In genomic region chr11:104331208-104331607, GRCm38 (mm10) we compare ENCODE assay signal across 21 mouse cellular contexts.
DNase-seq lines count a peak whose midpoint lies in the region; ATAC-seq and TF ChIP-seq lines count a peak whose summit lies in the region.
"Had no signal": no experiment of that assay in that cellular context is flagged by ENCODE, and none has a peak within 500 bp of the region (broad histone marks: within the 10 kb centered on the region; RNA-seq: fewer than 3 reads in every experiment).

No protein-coding gene starts in this region.

- ATAC-seq in hindbrain, embryonic 15.5 days (ENCODE audit: low FRiP score, low read depth), result no peak
- ATAC-seq in midbrain, postnatal 0 days (ENCODE audit: low FRiP score), result no peak
- no peak for ATAC-seq in midbrain, embryonic 14.5 days (ENCODE audit: low FRiP score, low TSS enrichment)
- ATAC-seq in neural tube, embryonic 14.5 days (ENCODE audit: low read depth), result no peak
- ATAC-seq: liver, embryonic 12.5 days had no signal

- WGBS in hindbrain, embryonic 15.5 days, result 80% methylated on average over 3 of the region's 3 CpGs
- 89% methylated on average over 3 of the region's 3 CpGs for WGBS in hindbrain, embryonic 10.5 days
- 84% methylated on average over 3 of the region's 3 CpGs for WGBS in midbrain, postnatal 0 days
- 89% methylated on average over 3 of the region's 3 CpGs for WGBS in midbrain, embryonic 14.5 days
- WGBS in neural tube, embryonic 14.5 days, result 79% methylated on average over 3 of the region's 3 CpGs

- peaks cover 51% of the 10 kb centered on the region for H3K36me3 ChIP-seq in hindbrain, embryonic 15.5 days
- peaks cover 65% of the 10 kb centered on the region for H3K36me3 ChIP-seq in hindbrain, embryonic 10.5 days
- peaks cover 44% of the 10 kb centered on the region for H3K36me3 ChIP-seq in midbrain, postnatal 0 days (ENCODE audit: insufficient read depth, low read length)
- H3K36me3 ChIP-seq in midbrain, embryonic 14.5 days (ENCODE audit: control insufficient read depth, insufficient read depth, low read length), result peaks cover 80% of the 10 kb centered on the region
- H3K36me3 ChIP-seq in neural tube, embryonic 14.5 days (ENCODE audit: control insufficient read depth, insufficient read depth, low read length), result peaks cover 53% of the 10 kb centered on the region

- peak overlapping the region; percentile 4; the same call in 1 of the 2 replicates for H3K27ac ChIP-seq in hindbrain, embryonic 15.5 days (replicated peaks)
- H3K27ac ChIP-seq in hindbrain, embryonic 10.5 days, result no peak overlapping the region
- 0 out of 2 replicates have a peak overlapping the region, but pooled peaks have one; percentile 43 for H3K27ac ChIP-seq in midbrain, postnatal 0 days (ENCODE audit: low read depth, low read length)
- no peak overlapping the region; the same call in 1 of the 2 replicates for H3K27ac ChIP-seq in midbrain, embryonic 14.5 days (replicated peaks; ENCODE audit: low read depth, low read length)
- H3K27ac ChIP-seq in neural tube, embryonic 14.5 days (ENCODE audit: low read depth, low read length), result 0 out of 2 replicates have a peak overlapping the region, but pooled peaks have one; percentile 16
- H3K27ac ChIP-seq: forebrain, embryonic 12.5 days; heart, adult 2 months; limb, embryonic 12.5 days; liver, embryonic 12.5 days had no signal

- no peak overlapping the region for H3K9ac ChIP-seq in hindbrain, embryonic 15.5 days
- H3K9ac ChIP-seq in midbrain, postnatal 0 days (replicated peaks; ENCODE audit: low read length, poor library complexity, severe bottlenecking), result no peak overlapping the region
- H3K9ac ChIP-seq in midbrain, embryonic 14.5 days (replicated peaks; ENCODE audit: low read length), result no peak overlapping the region
- no peak overlapping the region for H3K9ac ChIP-seq in neural tube, embryonic 14.5 days (replicated peaks; ENCODE audit: low read depth, low read length)
- H3K9ac ChIP-seq: forebrain, embryonic 12.5 days; limb, embryonic 12.5 days; liver, embryonic 12.5 days had no signal

- H3K4me3 ChIP-seq in hindbrain, embryonic 15.5 days, result no peak overlapping the region
- H3K4me3 ChIP-seq in hindbrain, embryonic 10.5 days, result no peak overlapping the region
- no peak overlapping the region for H3K4me3 ChIP-seq in midbrain, postnatal 0 days (ENCODE audit: low read depth, low read length)
- no peak overlapping the region for H3K4me3 ChIP-seq in midbrain, embryonic 14.5 days (replicated peaks; ENCODE audit: low read depth, low read length)
- no peak overlapping the region for H3K4me3 ChIP-seq in neural tube, embryonic 14.5 days (ENCODE audit: low read depth, low read length)
- H3K4me3 ChIP-seq: forebrain, embryonic 12.5 days; heart, adult 2 months; limb, embryonic 12.5 days; liver, embryonic 12.5 days; myocyte had no signal

- H3K4me1 ChIP-seq in hindbrain, embryonic 15.5 days (replicated peaks), result no peaks in the 10 kb centered on the region
- peaks cover 5% of the 10 kb centered on the region for H3K4me1 ChIP-seq in hindbrain, embryonic 10.5 days (replicated peaks)
- no peaks in the 10 kb centered on the region for H3K4me1 ChIP-seq in midbrain, postnatal 0 days (ENCODE audit: insufficient read depth, low read length)
- H3K4me1 ChIP-seq in midbrain, embryonic 14.5 days (ENCODE audit: control insufficient read depth, insufficient read depth, low read length), result no peaks in the 10 kb centered on the region
- no peaks in the 10 kb centered on the region for H3K4me1 ChIP-seq in neural tube, embryonic 14.5 days (ENCODE audit: control insufficient read depth, insufficient read depth, low read length)
- H3K4me1 ChIP-seq: forebrain, embryonic 12.5 days; liver, embryonic 12.5 days had no signal

- no peak for TF ChIP-seq CTCF in midbrain, postnatal 0 days (IDR thresholded peaks at IDR 0.05)

- H3K27me3 ChIP-seq in hindbrain, embryonic 15.5 days, result no peaks in the 10 kb centered on the region
- no peaks in the 10 kb centered on the region for H3K27me3 ChIP-seq in hindbrain, embryonic 10.5 days (ENCODE audit: insufficient read depth, poor library complexity, severe bottlenecking)
- no peaks in the 10 kb centered on the region for H3K27me3 ChIP-seq in midbrain, postnatal 0 days (ENCODE audit: insufficient read depth, low read length)
- H3K27me3 ChIP-seq in midbrain, embryonic 14.5 days (ENCODE audit: control insufficient read depth, insufficient read depth, low read length), result no peaks in the 10 kb centered on the region
- H3K27me3 ChIP-seq in neural tube, embryonic 14.5 days (ENCODE audit: control insufficient read depth, insufficient read depth, low read length), result no peaks in the 10 kb centered on the region
- H3K27me3 ChIP-seq: forebrain, embryonic 12.5 days; limb, embryonic 12.5 days; liver, embryonic 12.5 days had no signal

- no peaks in the 10 kb centered on the region for H3K9me3 ChIP-seq in hindbrain, embryonic 15.5 days
- H3K9me3 ChIP-seq in hindbrain, embryonic 10.5 days, result peaks cover 4% of the 10 kb centered on the region; the same call in 1 of the 2 replicates
- H3K9me3 ChIP-seq in midbrain, postnatal 0 days (ENCODE audit: low read length), result no peaks in the 10 kb centered on the region
- H3K9me3 ChIP-seq in midbrain, embryonic 14.5 days (ENCODE audit: control insufficient read depth, low read length), result no peaks in the 10 kb centered on the region
- no peaks in the 10 kb centered on the region for H3K9me3 ChIP-seq in neural tube, embryonic 14.5 days (ENCODE audit: control insufficient read depth, low read length)
- H3K9me3 ChIP-seq: forebrain, embryonic 12.5 days; liver, embryonic 12.5 days had no signal

- DNase-seq in cerebellum, postnatal 10 days, result peak; percentile 49 to 55
- DNase-seq in cerebellum, adult 11-12 months, result no peak
- DNase-seq in hindbrain, embryonic 10.5 days (ENCODE audit: low spot score), result no peak
- no peak for DNase-seq in midbrain, postnatal 0 days (ENCODE audit: low spot score)
- no peak for DNase-seq in midbrain, embryonic 14.5 days
- no peak for DNase-seq in kidney, postnatal 10 days
- DNase-seq: adrenal gland, postnatal 36 days; gastrocnemius, postnatal 14 days; kidney, adult 8-10 months; kidney, postnatal 25 days; layer of hippocampus, adult 9-11 months; lung, adult 2 months; lung, postnatal 4 days; right cerebral cortex, postnatal 4 days had no signal

- H3K4me2 ChIP-seq in hindbrain, embryonic 15.5 days, result no peak overlapping the region
- H3K4me2 ChIP-seq in midbrain, postnatal 0 days (ENCODE audit: low read depth, low read length, poor library complexity, severe bottlenecking), result no peak overlapping the region
- no peak overlapping the region for H3K4me2 ChIP-seq in midbrain, embryonic 14.5 days (ENCODE audit: low read length)
- H3K4me2 ChIP-seq in neural tube, embryonic 14.5 days (ENCODE audit: low read depth, low read length), result no peak overlapping the region
- H3K4me2 ChIP-seq: forebrain, embryonic 12.5 days; limb, embryonic 12.5 days; liver, embryonic 12.5 days had no signal

Comparison
In these comparisons a context has a peak if more than half of its experiments do, and no peak if none do; other contexts are left out.
1. DNase-seq: peak in cerebellum, postnatal 10 days (2 of 2); none in cerebellum, adult 11-12 months (single experiment), hindbrain, embryonic 10.5 days (single experiment), midbrain, postnatal 0 days (single experiment), midbrain, embryonic 14.5 days (single experiment) and kidney, postnatal 10 days (single experiment).
2. H3K27ac ChIP-seq: peak in hindbrain, embryonic 15.5 days (single experiment), midbrain, postnatal 0 days (single experiment) and neural tube, embryonic 14.5 days (single experiment); none in hindbrain, embryonic 10.5 days (single experiment) and midbrain, embryonic 14.5 days (single experiment).